Mouse (Mus musculus) layer of hippocampus, postnatal 10 days (tissue): ENCODE results near the gene Ninj1. TPM values are rescaled to one million over a fixed set of nuclear protein-coding genes. Genes with fewer than 3 reads are reported as not detected.

Experiments used
- DNase-seq, 2 experiments: peaks; one replicate each; pipeline ENCODE4 v3.0.0; 2021; ENCODE audit warnings: low spot score in 2 of 2
- total RNA-seq, 2 experiments: library from RNA; stranded (reverse); gene quantifications; 2 replicates each; pipeline ENCODE4 v1.2.3; 2021

Ninj1 gene
- total RNA-seq, 2 experiments from 2014 or later, result 23.3 to 24.5 TPM

DNA sequence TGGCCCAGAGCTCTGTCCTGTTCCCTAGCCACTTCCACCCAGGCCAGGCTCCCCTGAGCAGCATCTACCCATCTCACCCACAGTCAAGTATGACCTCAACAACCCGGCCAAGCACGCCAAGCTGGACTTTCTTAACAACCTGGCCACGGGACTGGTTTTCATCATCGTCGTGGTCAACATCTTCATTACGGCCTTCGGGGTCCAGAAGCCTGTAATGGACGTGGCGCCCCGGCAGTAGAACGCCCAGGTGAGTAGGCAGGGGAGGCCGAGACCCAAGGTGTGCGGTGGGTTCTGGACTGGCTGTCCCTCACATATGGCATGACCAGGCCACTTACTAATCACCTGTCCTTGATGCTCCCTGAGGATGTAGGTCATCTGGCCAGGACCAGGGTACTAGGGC lies 7.5 kb downstream of the Ninj1 start:
- DNase-seq, result no peak

- no peak for DNase-seq
Observed at GRCm38 (mm10) chr13:49195651-49196050, 8.4 kb downstream of the Ninj1 start.

GRCm38 (mm10) chr13:49196211-49196610 lies 8.9 kb downstream of the Ninj1 start:
- DNase-seq, result no peak

GRCm38 (mm10) chr13:49196766-49197165 lies 9.5 kb downstream of the Ninj1 start:
- DNase-seq, result peak; percentile 49 to 55

DNA sequence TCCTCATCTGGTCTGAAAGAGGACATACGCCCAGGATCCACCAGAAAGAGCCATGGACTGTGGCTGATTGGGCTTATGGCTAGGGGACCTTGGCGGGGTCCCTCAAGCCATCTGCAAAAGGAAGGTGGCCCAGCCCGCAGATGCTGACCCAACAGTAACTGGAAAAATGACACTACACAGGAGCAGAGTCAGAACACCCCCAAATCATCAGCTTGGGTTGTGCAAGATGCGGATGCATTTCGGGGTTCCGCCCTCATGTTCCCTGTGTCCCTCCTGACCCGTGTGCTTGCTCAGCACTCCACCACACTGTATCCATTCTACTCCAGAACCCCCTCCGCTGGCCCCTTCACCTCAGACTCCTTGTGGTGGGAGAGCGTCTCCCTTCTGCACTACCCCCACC lies 11.4 kb downstream of the Ninj1 start:
- no peak for DNase-seq

GRCm38 (mm10) chr13:49199891-49200290 lies 12.6 kb downstream of the Ninj1 start:
- DNase-seq, result no peak

GRCm38 (mm10) chr13:49200688-49201087 lies 13.4 kb downstream of the Ninj1 start:
- DNase-seq, result no peak

DNA sequence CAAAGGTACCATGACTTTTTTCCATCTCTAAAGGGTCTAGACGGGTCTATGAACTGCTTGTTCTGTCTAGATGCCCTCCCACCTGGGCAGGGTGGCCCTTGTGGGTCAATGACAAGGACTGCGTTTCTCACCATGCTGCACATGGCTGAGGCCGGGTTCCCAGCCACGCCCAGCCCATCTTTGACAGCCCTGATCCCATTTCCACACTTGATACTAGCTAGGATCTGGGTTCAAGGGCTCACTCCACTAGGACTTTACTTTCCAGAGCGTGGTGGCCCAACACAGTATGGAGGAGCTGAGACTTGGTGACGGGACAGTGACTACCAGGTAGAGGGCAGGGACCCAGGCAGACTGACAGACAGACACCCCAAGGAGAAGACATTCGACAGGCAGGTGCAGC lies 15.3 kb downstream of the Ninj1 start:
- no peak for DNase-seq

GRCm38 (mm10) chr13:49205381-49205998 lies 18.2 kb downstream of the Ninj1 start:
- peak; percentile 90 to 91 for DNase-seq

- DNase-seq, result no peak
Observed at GRCm38 (mm10) chr13:49206341-49206740, 19.1 kb downstream of the Ninj1 start.

DNA sequence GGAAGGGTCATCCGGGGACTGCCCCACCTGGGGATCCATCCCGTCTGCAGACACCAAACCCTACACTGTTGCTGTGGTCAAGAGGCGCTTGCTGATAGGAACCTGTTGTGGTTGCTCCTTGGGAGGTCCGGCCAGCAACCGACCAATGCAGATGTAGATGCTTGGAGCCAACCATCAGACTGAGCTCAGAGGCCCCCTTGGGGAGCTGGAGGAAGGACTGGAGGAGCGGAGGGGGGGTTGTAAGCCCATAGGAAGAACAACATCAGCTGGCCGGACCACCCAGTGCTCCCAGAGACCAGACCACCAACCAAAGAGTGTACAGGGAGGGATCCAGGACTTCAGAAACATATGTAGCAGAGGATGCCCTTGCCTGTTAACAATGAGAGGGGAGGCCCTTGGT lies 22.0 kb downstream of the Ninj1 start:
- no peak for DNase-seq

DNA sequence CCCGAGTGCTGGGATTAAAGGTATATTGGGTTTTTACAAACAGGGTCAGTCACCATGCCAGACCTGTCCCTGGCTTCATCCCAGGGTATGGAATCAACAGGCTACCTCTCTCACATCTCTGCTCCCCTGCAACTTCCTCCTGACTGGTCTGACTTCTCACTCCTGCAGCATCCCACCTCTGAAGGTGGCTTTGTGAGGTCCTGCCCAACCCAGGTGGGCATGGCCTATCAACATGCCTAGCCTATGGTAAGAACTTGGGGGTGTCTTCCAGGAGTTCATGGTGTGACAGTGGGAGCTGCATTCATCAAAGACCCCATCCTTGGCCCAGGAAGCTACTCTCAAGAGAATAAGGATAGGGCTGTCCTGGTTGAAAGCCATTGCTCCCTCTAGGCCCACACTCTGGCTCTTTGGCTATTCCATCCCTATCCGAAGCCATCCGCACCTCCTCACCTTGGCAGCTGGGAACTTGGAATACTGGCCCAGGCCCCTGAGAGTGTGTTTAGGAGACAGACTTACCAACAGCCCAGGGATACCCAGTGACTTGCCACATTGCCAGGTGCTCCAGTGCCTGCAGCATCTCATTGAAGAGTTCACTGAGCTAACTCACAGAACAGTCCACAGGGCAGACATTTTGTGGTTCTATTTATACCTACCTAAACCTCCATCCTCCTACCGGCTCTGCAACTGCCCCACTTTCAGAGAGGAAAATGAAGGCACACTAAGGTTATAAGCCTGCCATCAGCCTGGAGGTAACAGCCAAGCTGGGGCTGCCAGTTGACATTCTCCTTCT lies 25.6 kb downstream of the Ninj1 start:
- DNase-seq, result no peak

DNA sequence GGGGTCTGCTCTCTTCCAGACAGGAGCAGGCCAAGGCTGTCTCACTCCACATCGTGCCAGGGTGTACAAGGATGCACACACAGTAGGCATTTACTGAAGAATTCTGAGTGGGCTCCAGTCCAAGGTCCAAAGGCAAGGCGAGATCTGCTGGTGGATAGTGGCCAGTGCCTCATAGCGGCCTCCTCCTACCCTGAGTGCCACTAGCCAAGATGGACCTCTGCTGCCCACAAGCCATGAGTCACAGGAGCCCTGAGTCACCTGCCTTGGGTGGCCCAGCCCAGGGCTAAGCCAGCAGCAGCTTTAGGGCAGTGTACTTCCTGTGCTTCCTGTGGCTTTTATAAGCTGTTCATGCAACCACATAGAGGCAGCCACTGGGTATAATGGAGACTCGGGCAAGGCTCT lies 26.2 kb downstream of the Ninj1 start:
- peak in 1 of 2 experiments; percentile 39 for DNase-seq

DNA sequence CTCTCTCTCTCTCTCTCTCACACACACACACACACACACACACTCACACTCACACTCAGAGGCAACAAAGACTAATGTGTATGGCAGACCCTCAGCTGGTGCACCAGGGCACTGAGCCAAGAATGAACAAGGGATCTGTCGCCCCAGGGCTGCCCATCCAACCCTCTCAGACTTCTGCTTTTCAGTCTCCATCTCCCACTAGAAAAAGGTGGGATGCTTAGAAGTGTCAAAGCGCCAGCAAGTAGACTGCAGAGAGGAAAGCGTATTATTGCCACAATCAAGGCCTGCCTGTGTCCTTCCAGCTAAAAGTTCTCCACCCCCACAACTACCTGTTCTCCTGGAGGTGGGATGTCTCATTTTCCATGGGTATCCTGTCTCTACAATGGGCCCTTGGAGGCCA lies 27.2 kb downstream of the Ninj1 start:
- no peak for DNase-seq

- no peak for DNase-seq
Observed at GRCm38 (mm10) chr13:49215128-49215503, 27.8 kb downstream of the Ninj1 start.

GRCm38 (mm10) chr13:49215504-49216219 lies 28.4 kb downstream of the Ninj1 start, which contains the start of gene Card19:
Gene Card19 (minus strand): TSS chr13:49216037.
- DNase-seq, result peak; percentile 89 to 91

DNA sequence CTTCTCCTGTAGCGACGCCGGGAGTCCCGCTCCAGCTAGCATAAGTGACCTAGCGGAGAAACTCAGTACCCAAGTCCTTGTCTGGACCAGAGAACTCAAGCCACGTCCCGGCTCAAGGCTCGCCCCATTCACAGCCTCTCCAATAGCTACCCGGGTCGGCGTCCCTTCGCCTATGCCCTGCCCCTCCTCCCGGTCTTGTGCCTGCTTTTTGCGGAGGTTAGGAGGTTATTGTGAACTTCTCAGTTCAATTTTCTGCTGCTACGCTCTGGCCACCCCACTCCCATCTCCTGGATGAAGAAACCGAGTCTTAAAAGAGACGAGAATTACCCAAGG lies 28.9 kb downstream of the Ninj1 start:
- DNase-seq, result no peak

- DNase-seq, result no peak
Observed at GRCm38 (mm10) chr13:49216808-49217561, 29.7 kb downstream of the Ninj1 start.

DNA sequence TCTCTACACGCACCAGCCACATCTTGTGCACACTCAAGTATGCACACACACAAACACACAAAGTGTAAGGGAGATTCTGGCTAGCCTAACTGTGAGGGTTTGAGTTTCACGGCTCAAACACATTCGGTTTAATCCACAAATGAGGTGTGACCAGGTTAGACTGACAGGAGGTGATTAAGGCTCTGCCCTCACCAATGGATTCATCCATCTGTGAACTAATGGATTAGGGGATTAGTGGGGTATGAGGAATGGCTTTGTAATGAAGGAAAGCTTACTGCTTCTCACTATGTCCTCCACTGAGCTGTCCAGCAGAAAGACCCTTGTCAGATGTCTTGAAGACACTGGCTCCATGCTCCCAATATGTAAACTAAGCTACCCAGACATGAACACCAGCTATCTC lies 31.4 kb downstream of the Ninj1 start:
- DNase-seq, result no peak

DNA sequence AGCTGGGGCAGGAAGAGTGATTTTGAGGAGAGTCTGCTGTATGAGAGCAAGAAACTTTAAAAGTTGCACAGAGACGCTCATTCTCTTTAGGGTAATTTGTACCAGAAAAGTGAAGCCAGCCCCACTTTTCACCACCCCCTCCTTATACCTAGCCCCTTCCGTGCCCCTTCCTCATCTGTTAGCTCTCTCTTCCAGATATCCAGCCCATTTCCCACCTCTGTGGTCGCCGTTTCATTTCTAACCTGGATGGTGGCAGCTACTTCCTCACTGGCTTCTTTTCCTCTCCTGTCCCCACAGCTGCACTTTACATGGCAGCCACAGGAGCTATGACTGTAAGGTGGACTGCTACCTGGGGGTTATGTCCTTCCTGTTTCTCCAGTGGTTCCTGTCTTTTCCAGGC lies 32.1 kb downstream of the Ninj1 start:
- DNase-seq, result no peak

GRCm38 (mm10) chr13:49220912-49221311 lies 33.6 kb downstream of the Ninj1 start:
- DNase-seq, result no peak

- no peak for DNase-seq
Observed at GRCm38 (mm10) chr13:49224314-49224713, 37.0 kb downstream of the Ninj1 start.
